Mouse (Mus musculus) monocyte, adult 5-6 weeks (primary cell): ENCODE data around the gene Fam71b. TPM values are rescaled to one million over a fixed set of nuclear protein-coding genes. Genes with fewer than 3 reads are reported as not detected.
A peak's percentile ranks its signal among the peaks of the same experiment; 100 is the strongest.
"Not testable (repeated sequence)": the region's sequence is repeated elsewhere in the genome, so short reads cannot be mapped to it uniquely, and the experiment has no call there.

ENCODE experiments used
- ATAC-seq: fragments of 153-309, 156-312 bp; replicated peaks from 2 replicates; pipeline ENCODE4 v1.8.0; 2017; ENCODE audit warnings: mild to moderate bottlenecking; ENCODE audit not compliant: low TSS enrichment, insufficient number of reproducible peaks, severe bottlenecking, poor library complexity, low FRiP score
- total RNA-seq: library from RNA; stranded (forward); fragments of 200-1000, 200-491, 200-594 nt; gene quantifications from 3 replicates; pipeline ENCODE4 v1.2.3, GENCODE M21; 2017

Gene Fam71b
- total RNA-seq, 1 experiment from 2014 or later: not detected

DNA sequence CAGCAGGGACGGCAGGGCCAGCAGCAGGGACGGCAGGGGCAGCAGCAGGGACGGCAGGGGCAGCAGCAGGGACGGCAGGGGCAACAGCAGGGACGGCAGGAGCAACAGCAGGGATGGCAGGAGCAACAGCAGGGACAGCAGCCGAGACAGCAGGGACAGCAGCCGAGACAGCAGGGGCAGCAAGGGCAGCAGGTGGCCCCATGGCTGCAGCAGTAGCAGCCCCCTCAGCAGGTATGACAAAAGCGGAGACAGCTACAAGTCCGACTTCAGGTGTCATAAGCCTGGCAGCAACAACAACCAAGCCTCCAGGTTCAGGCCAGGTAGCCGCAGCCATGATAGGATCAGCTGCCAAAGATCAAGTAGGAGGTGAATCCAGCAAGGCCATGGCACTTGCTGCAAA lies 10.4 kb downstream of the Fam71b start:
- ATAC-seq: no peak

DNA sequence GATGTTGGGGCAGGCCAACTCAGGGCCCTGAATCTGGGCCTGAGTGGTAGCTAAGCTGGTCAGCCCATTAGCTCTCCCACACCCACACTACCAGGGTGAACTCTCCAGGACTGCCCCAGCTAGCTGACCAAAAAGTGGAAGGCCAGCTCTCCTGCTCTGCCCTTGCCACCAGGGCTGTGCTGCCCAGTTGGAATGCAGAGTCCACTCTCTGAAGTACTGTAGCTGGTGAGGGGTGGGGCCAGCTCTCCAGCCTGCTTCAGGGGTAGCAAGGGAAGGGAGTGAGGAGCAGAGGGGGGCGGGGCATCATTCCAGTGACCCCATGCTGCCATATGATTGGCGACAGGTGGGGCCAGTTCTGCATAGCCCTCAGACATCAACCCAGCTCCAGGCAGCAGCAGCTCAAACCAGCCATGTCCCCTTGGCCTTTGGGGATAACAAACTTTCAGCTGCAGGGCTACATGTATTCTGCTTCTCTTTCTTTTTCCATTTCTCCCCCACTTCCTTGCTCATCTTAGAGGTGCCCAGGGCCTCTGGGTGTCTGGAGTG lies 13.7 kb downstream of the Fam71b start:
- ATAC-seq: no peak

DNA sequence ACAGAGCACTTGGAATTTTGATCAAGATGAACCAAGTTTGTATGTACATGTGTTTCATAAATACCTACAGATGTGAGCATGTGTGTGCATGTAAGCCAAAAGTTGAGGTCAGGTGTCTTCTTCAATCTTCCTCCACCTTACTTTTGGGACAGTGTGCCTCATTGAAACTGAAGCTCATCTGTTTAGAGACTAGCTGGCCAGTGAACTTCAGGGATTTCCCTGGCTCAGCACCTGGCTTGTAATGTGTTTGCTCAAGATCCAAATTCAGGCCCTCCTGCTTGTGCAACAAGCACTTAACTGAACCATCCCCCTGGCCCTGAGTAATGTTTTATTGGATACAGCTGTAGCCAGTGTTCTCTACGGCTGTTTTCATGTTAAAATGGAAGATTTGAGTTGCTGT lies 22.1 kb downstream of the Fam71b start:
- no peak for ATAC-seq

DNA sequence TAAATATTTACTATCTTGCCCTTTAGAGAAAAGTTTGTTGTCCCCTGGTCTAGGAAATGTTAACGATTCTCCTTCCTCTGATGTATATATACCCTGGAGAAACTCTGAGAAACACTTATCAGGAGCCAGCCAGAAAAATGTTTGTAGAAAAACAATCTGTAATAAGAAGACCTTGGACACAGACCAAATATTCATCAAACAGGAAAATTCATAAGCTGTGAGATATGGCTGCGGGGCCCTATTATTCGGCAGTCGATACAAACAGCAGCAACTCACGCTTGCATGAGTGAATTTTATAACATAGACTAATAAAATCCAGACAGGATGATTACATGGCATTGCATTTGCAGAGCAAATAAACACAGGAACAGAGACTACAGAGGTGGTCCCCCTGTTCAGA lies 22.5 kb downstream of the Fam71b start:
- ATAC-seq: no peak

DNA sequence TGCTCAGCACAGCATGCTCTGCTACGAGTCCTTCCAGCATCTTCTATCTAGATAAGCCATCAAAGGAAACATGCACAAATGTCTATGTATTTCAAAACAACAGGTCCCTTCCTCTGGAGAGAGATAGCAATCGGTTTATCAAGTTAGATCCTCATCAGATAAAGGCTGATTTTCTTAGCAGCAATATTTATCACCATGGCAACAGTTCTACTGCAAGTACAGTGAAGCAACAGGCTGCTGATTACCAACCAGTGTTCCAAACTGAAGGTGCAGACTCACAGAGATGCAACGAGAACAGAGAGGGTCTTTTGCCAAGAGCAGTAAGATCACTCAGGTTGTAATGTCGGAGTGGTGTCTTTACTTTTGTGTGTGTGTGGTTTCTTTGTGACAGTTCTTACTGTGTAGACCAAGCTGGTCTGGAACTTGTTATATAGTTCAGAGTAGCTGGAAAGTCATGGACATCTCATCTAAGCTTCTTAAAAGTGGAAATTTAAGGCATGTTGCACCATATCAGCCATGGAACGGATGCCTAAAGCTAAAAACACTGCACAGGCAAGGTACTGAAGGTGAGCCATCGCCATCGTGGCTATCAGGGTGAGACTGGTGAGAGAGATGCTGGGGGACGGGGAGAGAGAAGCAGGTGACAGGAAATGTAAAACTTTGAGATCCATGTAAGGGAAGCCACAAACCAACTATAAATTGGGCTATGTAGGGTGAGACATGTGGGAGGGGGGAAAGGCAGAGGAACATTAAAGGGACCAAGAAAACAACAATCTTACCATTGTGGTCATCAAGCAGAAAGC lies 24.9 kb downstream of the Fam71b start:
- no peak for ATAC-seq

DNA sequence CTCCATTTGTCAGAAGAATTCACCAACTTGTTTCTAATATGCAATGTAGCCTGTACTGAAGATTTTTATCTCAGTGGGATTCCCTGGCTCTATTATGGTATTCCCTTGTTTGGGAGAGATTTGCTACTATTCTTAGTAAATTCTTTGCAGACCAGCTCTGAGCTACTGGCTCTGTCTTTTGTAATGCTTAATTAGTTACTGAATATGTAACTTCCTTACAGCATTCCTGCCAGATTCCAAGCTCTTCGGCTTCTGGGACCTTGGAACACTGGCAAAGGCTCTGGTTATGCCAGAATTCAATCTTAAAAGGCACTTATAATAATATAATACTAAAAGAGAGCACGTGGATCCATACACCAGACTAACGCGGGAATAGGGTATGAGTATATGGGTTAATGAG lies 31.8 kb downstream of the Fam71b start:
- ATAC-seq: not testable (repeated sequence)

DNA sequence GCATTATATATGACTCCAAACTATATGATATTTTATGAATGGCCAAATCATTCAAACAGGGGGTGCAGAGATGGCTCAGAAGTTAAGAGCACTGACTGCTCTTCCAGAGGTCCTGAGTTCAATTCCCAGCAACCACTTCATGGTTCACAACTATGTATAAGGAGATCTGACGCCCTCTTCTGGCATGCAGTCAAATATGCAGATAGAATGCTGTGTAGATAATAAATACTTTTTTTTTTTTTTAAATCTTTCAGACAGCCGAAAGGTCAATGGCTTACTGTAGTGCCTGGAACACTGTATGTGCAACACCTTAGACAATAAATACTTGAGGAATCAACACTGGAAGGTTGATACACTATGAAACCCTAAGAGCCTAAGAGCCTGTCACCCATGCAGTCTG lies 33.8 kb downstream of the Fam71b start:
- no peak for ATAC-seq

DNA sequence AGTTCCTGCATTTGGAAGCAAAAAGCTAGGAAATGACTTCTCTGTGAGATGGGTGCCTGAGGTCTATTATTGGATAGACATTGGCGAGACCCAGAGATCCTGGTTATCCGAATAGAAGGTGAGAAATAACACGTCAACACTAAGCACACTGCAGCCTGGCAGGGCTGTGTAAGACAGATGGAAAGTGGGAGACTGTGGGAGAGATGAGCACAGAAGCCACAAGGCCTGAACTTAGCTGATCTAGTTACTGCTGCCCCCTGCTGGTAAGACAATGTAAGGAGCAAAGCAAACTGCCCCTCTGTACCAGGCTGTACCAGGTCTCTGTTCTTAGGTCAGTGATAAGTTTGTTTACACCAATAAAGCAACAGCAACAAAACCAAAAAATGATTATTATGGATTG lies 34.8 kb downstream of the Fam71b start:
- peak; percentile 89 for ATAC-seq

DNA sequence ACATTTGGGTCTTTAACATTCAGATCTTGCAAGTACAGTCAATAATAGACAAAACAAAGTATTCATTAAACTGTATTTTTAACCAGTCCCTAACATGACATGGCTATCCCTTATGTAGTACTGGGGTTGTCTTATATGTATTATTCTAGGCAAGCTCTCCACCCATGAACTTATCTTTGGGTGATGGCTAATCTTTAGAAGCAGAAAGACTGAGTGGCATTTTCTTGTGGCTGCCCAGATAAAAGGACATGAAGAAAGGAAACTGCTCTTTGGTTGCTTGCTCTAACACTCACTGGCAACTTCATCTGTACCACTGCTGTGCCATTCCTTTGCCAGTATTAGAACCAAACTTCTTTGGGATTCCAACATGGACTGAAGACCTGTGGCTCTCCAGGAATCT lies 39.0 kb downstream of the Fam71b start:
- no peak for ATAC-seq

DNA sequence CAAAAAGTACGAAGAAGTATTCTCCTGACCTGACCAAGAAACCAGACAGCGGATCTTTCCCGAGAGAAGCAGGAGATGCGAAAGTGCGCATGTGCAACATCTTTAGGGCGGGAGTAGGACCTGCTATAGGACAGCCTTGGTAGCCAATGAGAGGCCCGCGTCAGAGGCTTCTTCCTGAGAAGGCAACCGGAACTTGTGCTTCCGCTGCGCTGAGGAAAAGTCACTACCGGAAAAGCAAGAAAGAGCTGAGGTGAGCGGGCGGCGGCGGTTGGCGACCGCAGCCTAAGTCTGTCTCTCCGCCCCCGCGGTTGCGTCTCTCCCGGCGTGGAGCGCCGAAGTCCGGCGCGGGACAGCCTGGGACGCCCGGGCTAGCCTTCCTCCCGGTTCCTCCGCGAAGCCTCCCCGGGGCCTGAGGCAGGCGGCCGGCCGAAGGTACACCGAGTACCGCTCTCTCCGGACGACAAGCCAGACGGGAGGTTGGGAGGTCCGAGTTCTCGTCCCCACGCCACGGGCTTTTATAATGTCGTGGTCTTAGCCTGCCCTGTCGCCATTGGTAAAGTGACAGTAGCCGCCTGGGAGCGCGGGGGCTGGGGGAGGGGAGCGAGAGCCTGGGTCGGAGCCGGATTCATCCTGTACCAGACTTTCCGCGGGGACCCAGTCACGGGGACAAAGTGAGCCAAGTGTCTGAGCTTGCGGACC lies 40.5 kb downstream of the Fam71b start, which contains the start of gene Med7:
Gene Med7, plus strand, starts transcription at position 166 of the 699 bp plus-strand sequence.
- peak; percentile 96 for ATAC-seq

DNA sequence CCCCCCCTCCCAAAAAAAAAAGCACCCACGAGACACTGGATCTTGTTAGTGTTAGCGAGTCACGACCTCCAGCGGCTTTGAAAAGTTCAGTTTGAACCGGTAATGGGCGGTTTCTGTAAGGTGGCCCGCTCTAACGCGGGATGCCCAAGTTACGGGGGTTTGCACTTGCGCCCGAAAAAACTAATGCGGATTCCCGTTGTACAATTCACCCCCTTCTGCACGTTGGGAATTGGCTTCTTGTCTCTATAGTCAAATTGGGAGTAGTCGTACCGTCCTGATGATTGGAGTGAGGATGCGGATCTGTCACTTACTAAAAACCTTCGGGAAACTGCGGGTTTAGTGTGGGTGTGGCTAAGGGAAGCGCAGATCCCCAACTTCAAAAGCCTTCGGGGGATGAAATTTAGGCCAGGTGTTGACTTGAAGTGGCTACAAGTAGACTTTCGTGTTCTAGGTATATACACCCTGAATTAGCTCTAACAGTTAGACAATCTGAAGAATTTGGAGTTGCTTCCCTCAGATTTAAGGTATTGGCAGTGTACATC lies 41.2 kb downstream of the Fam71b start:
- ATAC-seq: no peak

DNA sequence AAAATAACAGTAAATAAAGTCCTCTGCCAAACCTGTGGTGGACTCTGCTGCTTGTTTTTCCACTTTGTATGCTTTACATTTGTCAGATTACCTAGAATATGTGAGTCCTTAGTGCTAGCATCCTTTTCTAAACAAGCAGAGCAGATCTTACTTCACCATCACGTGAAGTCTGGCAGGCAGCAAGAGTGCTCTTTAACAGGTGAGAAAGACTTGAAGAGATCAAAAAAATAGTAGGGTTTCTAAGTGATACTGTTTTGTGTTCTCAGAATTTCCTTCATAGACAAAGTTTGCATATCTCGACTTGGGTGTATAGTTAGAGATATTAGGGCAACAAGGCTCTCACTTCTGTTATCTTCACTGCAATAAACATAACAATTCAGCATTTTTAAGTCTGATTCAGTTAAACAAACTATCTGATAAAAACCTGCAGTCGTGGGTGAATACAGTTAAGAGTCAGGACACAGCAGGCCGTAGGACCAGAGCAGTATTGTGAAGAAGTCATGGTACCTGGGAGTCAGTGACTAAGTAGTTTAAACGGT lies 42.7 kb downstream of the Fam71b start:
- no peak for ATAC-seq

DNA sequence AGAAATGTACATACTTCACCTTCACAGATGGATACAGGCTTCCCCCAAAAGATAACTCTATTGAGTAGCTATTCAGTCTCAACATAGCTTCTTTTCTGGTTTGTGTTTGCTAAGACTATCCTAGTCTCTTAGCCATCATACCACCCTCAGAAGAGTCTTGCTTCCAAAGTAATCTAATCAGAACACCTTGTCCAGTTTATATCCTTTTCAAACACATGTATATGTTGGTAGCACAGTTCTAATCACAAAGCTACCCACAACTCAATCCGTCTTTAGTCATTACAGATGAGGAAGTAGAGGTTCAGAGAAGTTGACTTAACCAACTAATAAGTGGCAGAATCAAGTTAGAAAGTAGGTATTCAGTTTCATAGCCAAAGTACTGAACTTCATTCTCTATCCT lies 45.4 kb downstream of the Fam71b start:
- no peak for ATAC-seq

DNA sequence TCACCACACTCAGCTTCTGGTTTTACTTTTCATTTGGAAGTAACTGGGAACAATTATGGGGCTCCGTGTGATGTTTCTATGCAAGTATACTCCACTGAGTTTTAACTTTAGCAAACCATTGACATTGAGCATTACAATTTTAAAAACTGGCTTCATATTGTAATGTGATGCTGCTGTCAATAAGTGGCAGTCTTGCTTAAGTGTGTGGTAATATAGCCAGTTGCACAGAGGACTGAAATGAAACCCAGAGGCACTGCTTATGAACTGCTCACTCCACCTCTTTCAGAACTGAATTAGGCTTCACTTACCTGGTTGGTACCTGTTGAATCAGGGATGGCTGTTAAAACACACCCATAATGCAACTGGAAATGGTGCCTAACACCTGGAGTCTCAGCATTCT lies 46.8 kb downstream of the Fam71b start:
- ATAC-seq: peak; percentile 54; the same call in 1 of the 2 replicates

DNA sequence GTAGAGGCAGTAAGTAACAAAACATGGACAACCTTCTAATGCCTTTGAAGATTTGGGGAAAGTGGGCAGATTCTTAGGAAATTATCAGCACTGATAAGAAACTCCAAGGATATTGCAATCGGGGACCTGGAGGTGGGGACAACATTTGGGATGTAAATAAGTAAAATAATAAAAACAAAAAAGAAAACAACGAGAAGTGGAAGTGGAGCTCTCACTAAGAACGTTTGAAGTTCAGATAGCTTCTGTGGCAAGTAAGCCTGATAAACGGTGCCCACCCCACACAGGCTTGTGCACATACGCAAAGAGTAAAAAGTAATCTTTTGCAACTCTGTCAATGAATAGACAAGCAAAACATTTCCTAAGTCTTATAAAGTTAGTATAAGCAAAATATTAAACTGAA lies 47.6 kb downstream of the Fam71b start:
- ATAC-seq: no peak

DNA sequence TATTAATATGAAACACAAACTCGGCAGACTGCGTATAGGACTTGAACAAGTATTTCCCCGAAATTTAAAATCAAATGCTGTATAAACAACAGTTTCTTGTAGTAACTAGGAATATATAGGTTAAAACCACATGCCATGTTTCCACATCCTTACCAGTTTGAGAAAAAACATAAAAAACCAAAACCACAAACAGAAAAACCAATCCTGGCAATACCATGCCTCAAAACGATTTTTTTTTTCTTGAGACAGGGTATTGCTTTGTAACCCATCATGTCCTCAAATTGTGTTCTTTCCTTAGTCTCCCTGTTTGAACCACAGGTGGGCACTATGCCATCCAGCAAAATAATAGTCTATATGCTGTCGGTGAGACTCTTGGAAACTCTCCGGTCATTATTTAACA lies 49.8 kb downstream of the Fam71b start:
- ATAC-seq: no peak

DNA sequence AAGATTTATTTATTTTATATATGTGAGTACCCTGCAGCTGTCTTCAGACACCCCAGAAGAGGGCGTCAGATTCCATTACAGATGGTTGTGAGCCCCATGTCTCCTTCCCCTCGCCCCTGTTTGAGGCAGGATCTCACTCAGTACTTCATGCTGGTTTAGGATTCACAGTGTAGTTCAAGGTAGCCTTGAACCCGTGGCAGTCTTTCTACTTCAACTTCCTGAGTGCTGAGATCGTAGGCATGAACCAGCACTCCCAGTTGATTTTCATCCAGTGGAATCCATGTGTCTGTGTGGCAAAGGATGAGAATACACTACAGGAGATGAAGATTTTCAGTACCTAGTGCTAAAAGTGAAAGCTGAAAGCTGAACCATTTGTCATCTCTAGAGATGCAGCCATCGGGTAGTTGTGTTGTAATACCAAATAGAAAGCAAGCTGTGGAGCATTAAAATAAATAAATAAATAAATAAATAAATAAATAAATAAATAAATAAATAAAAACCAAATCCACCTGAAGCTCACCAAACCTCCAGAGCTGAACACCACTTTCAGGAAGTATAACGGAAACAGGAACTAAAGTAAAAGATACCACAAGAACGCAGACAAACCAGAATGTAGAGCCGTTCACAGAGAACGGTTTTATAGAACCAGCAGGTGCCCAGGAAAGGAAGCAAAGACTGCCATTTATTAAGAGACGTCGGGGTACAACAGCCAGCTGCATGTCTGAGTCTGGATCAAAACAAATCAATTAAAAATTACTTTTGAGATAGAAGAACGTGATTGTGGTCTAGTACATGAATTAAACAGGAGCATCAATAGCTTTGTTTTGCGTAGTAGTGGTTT lies 51.5 kb downstream of the Fam71b start:
- ATAC-seq: peak; percentile 28; the same call in 1 of the 2 replicates

DNA sequence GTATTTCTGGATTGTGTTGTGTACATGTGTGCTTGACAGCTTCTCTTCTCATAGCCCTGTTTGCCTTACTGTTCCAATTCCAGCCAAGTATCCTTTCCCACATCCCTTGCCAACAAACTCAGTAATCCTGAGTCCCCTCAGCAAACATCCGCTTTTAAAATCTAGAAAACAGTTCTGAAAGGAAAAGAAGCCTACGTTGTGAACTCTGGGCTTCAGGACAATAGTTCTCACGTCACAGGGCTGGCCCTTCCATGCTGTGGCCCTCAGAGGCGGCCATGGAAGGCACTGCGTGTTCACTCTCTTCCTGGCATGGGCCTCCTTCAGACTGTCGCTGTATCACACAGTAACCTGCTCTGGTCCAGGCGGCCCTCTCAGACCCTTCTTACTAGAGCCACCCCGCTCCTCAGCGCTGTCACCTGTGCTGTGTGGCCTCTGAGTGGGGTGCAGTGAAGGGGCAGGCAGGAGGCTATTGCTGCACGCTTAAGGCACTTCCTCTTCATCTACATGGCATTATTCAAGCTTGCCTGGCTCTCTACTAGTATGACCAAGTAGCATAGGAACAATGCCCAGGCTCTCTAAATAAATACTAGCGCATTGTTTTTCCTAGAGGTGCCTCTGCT lies 53.2 kb downstream of the Fam71b start:
- ATAC-seq: peak; percentile 54; the same call in 1 of the 2 replicates
